Mouse (Mus musculus) G1E (cell line): Measurements from ENCODE around the gene Wdr25.

Experiments
- CTCF ChIP-seq: IDR thresholded peaks from 2 replicates; pipeline ENCODE4 v1.5.1; 2012; ENCODE audit warnings: low read depth, low read length, inconsistent platforms, mixed read lengths
- POLR2AphosphoS5 ChIP-seq: IDR thresholded peaks from 2 replicates; pipeline ENCODE4 v1.6.1; 2012; ENCODE audit warnings: low read depth, low read length, inconsistent platforms; ENCODE audit not compliant: insufficient replicate concordance
- TAL1 ChIP-seq: conservative IDR thresholded peaks from 2 replicates; pipeline ENCODE4 v1.6.1; 2012; ENCODE audit warnings: low read depth, low read length, inconsistent platforms, mixed read lengths

GRCm38 (mm10) chr12:108990425-108990824, 97.0 kb downstream of the Wdr25 start:
- TF ChIP-seq TAL1: no peak
- no peak for TF ChIP-seq CTCF
- TF ChIP-seq POLR2AphosphoS5: no peak
